Mouse (Mus musculus) small intestine, adult 2 months (tissue): ENCODE data around the gene Ces1g. TPM values are rescaled to one million over a fixed set of nuclear protein-coding genes. Genes with fewer than 3 reads are reported as not detected.

ENCODE experiments used
- H3K27ac ChIP-seq: fragments of 200-500 bp; 2 replicates; pipeline ENCODE4 v1.5.1; 2012; ENCODE audit warnings: low read depth, low read length, control low read depth, inconsistent platforms; ENCODE audit not compliant: insufficient read depth
- H3K27me3 ChIP-seq: fragments of 200-500 bp; 2 replicates; pipeline ENCODE4 v1.6.1; 2012; ENCODE audit warnings: mild to moderate bottlenecking, moderate library complexity, low read length, inconsistent platforms; ENCODE audit not compliant: control insufficient read depth, insufficient read depth
- H3K36me3 ChIP-seq: fragments of 200-500 bp; 2 replicates; pipeline ENCODE4 v1.6.1; 2012; ENCODE audit warnings: mild to moderate bottlenecking, low read length, control low read depth, inconsistent platforms; ENCODE audit not compliant: control insufficient read depth, insufficient read depth
- H3K4me1 ChIP-seq: fragments of 200-500 bp; 2 replicates; pipeline ENCODE4 v1.6.1; 2012; ENCODE audit warnings: low read length, inconsistent platforms, mixed read lengths; ENCODE audit not compliant: control insufficient read depth, insufficient read depth, insufficient read length
- H3K4me3 ChIP-seq: fragments of 200-500 bp; 2 replicates; pipeline ENCODE4 v1.5.1; 2012; ENCODE audit warnings: low read depth, mild to moderate bottlenecking, control low read depth, inconsistent platforms, low read length, moderate library complexity
- CTCF ChIP-seq: fragments of 200-500 bp; IDR thresholded peaks from 2 replicates; pipeline ENCODE4 v1.5.1; 2012; ENCODE audit warnings: low read depth, mild to moderate bottlenecking, control low read depth, inconsistent platforms, low read length, moderate library complexity, mixed read lengths; ENCODE audit not compliant: insufficient replicate concordance, insufficient read length; ENCODE audit errors: extremely low read depth
- POLR2A ChIP-seq: fragments of 200-500 bp; IDR thresholded peaks from 2 replicates; pipeline ENCODE4 v1.6.1; 2012; ENCODE audit warnings: low read depth, mild to moderate bottlenecking, control low read depth, inconsistent platforms, low read length, moderate library complexity
- WGBS: fragments of 180-500 bp; shearing (Covaris S2); methylation state at CpG from one replicate; pipeline ENCODE4 v1.1.7; 2018; 5-methylcytosine and 5-hydroxymethylcytosine counted together
- polyA plus RNA-seq: library from polyadenylated mRNA; depleted of rRNA; stranded (reverse); fragments of >200 nt; gene quantifications from 2 replicates; pipeline ENCODE4 v1.2.3, GENCODE M21; 2012; rRNA removed

The Ces1g gene
- polyA plus RNA-seq, 1 experiment: 0.34 TPM

- H3K4me1 ChIP-seq: peaks cover 30% of the 10 kb centered on the region; the same call in 1 of the 2 replicates
- no peaks in the 10 kb centered on the region for H3K27me3 ChIP-seq
- peak overlapping the region; percentile 67 for H3K27ac ChIP-seq
- TF ChIP-seq POLR2A: no peak
- no peak for TF ChIP-seq CTCF
- H3K4me3 ChIP-seq: no peak overlapping the region
- H3K36me3 ChIP-seq: peaks cover 4% of the 10 kb centered on the region; the same call in 1 of the 2 replicates
- WGBS: 23% methylated on average over 3 of the region's 3 CpGs
Measured at GRCm38 (mm10) chr8:93273321-93273720, 63.8 kb downstream of the Ces1g start.

GRCm38 (mm10) chr8:93272686-93273085 lies 64.4 kb downstream of the Ces1g start:
- H3K27ac ChIP-seq: peak overlapping the region; percentile 48; the same call in 1 of the 2 replicates
- TF ChIP-seq POLR2A (no peak), CTCF (no peak)
- peaks cover 4% of the 10 kb centered on the region; the same call in 1 of the 2 replicates for H3K36me3 ChIP-seq
- no peaks in the 10 kb centered on the region for H3K27me3 ChIP-seq
- H3K4me1 ChIP-seq: peaks cover 30% of the 10 kb centered on the region; the same call in 1 of the 2 replicates
- no peak overlapping the region for H3K4me3 ChIP-seq
- 16% methylated on average over 4 of the region's 4 CpGs for WGBS

GRCm38 (mm10) chr8:93261436-93261835 lies 75.7 kb downstream of the Ces1g start:
- TF ChIP-seq CTCF (no peak), POLR2A (no peak)
- H3K4me1 ChIP-seq: peaks cover 17% of the 10 kb centered on the region; the same call in 1 of the 2 replicates
- peaks cover 12% of the 10 kb centered on the region; the same call in 1 of the 2 replicates for H3K36me3 ChIP-seq
- 36% methylated on average over 2 of the region's 2 CpGs for WGBS
- H3K4me3 ChIP-seq: no peak overlapping the region
- H3K27me3 ChIP-seq: no peaks in the 10 kb centered on the region
- H3K27ac ChIP-seq: peak overlapping the region; percentile 62

GRCm38 (mm10) chr8:93252400-93252925 lies 84.6 kb downstream of the Ces1g start:
- 89% methylated on average over 1 of the region's 1 CpGs for WGBS
- Histone ChIP-seq H3K4me3 (no peak overlapping the region), H3K27me3 (no peaks in the 10 kb centered on the region), H3K36me3 (0 out of 2 replicates have a peak, but pooled peaks cover 11% of the 10 kb centered on the region), H3K27ac (no peak overlapping the region), H3K4me1 (peaks cover 6% of the 10 kb centered on the region; the same call in 1 of the 2 replicates)
- TF ChIP-seq CTCF: no peak
- no peak for TF ChIP-seq POLR2A

Other genes with a start within 250 kb of the Ces1g start
- gene Ces1c, start 206.0 kb downstream of the Ces1g start, polyA plus RNA-seq: 0.19 and 1.5 TPM in 2 replicates
- gene Ces1d, start 139.5 kb downstream of the Ces1g start, polyA plus RNA-seq: 2.6 and 16.6 TPM in 2 replicates
- gene Ces1e, start 107.7 kb downstream of the Ces1g start, polyA plus RNA-seq: 1.9 and 4.0 TPM in 2 replicates
- 4.5 and 40.8 TPM in 2 replicates for gene Ces1f, start 57.6 kb downstream of the Ces1g start, polyA plus RNA-seq
- gene Ces1h, start 42.4 kb upstream of the Ces1g start, polyA plus RNA-seq: not detected in 2 replicates
- gene Ces5a, start 198.5 kb upstream of the Ces1g start, polyA plus RNA-seq: 0.04 TPM in 1 of 2 replicates, not detected in the other